In genomic region chr10:111834280-111834679, GRCm38 (mm10) we compare ENCODE assay signal across 15 mouse cellular contexts.
DNase-seq lines count a peak whose midpoint lies in the region; ATAC-seq and TF ChIP-seq lines count a peak whose summit lies in the region.
"Had no signal": no experiment of that assay in that cellular context is flagged by ENCODE, and none has a peak within 500 bp of the region (broad histone marks: within the 10 kb centered on the region; RNA-seq: fewer than 3 reads in every experiment).

No protein-coding gene starts in this region.

- DNase-seq in lung, embryonic 14.5 days: peak; percentile 41
- DNase-seq in lung, postnatal 25 days (ENCODE audit: low spot score): no peak
- DNase-seq in c-Kit-positive CD71-positive TER-119-negative erythroid progenitor cells, embryonic 14.5 days (ENCODE audit: low read depth): peak; percentile 31
- peak; percentile 33 for DNase-seq in liver, postnatal 0 days
- no peak for DNase-seq in gastrocnemius, postnatal 10 days
- no peak for DNase-seq in heart, adult 9 months (ENCODE audit: low spot score in 2 of 2)
- DNase-seq in heart, postnatal 10 days: no peak
- DNase-seq: cerebellum, adult 11-12 months had no signal

- H3K4me2 ChIP-seq in lung, embryonic 14.5 days: no peak overlapping the region
- no peak overlapping the region for H3K4me2 ChIP-seq in intestine, embryonic 16.5 days (ENCODE audit: low read depth, low read length)
- peak overlapping the region; percentile 40; the same call in 1 of the 2 replicates for H3K4me2 ChIP-seq in liver, postnatal 0 days (ENCODE audit: low read depth, low read length)
- H3K4me2 ChIP-seq: heart, embryonic 13.5 days; hindbrain, embryonic 15.5 days; midbrain, embryonic 12.5 days had no signal

- peaks cover 6% of the 10 kb centered on the region; the same call in 1 of the 2 replicates for H3K4me1 ChIP-seq in lung, embryonic 14.5 days (ENCODE audit: insufficient read depth)
- peaks cover 9% of the 10 kb centered on the region for H3K4me1 ChIP-seq in intestine, embryonic 16.5 days (ENCODE audit: control insufficient read depth, insufficient read depth, low read length)
- peaks cover 15% of the 10 kb centered on the region for H3K4me1 ChIP-seq in liver, postnatal 0 days (ENCODE audit: insufficient read depth)

- intact Hi-C loops in heart, postnatal 10 days (cut with DNase I): no loop called here

- H3K4me3 ChIP-seq in lung, embryonic 14.5 days (ENCODE audit: low read depth, low read length): no peak overlapping the region
- no peak overlapping the region for H3K4me3 ChIP-seq in intestine, embryonic 16.5 days (ENCODE audit: low read length)
- H3K4me3 ChIP-seq in liver, postnatal 0 days (ENCODE audit: low read depth, low read length): no peak overlapping the region
- H3K4me3 ChIP-seq: forebrain, embryonic 10.5 days; heart, embryonic 13.5 days; hindbrain, embryonic 15.5 days; left cerebral cortex, adult 2 months; midbrain, embryonic 12.5 days had no signal

- WGBS in lung, embryonic 14.5 days: 47% methylated on average over 5 of the region's 5 CpGs
- WGBS in intestine, embryonic 16.5 days: 51% methylated on average over 5 of the region's 5 CpGs
- WGBS in liver, postnatal 0 days (ENCODE audit: insufficient replicate concordance): 15% methylated on average over 5 of the region's 5 CpGs

- no peak for ATAC-seq in lung, embryonic 14.5 days (ENCODE audit: insufficient read depth)
- ATAC-seq in intestine, embryonic 16.5 days: peak; percentile 48; the same call in 1 of the 2 replicates
- ATAC-seq in liver, postnatal 0 days: peak; percentile 71

- no peaks in the 10 kb centered on the region for H3K36me3 ChIP-seq in lung, embryonic 14.5 days (ENCODE audit: insufficient read depth)
- H3K36me3 ChIP-seq in intestine, embryonic 16.5 days (ENCODE audit: control insufficient read depth, insufficient read depth, low read length): no peaks in the 10 kb centered on the region
- H3K36me3 ChIP-seq in liver, postnatal 0 days (replicated peaks; ENCODE audit: insufficient read depth, low read length): no peaks in the 10 kb centered on the region
- H3K36me3 ChIP-seq: forebrain, embryonic 10.5 days; heart, embryonic 13.5 days; hindbrain, embryonic 15.5 days; midbrain, embryonic 12.5 days had no signal

- TF ChIP-seq EP300 in liver, postnatal 0 days (IDR thresholded peaks at IDR 0.05; ENCODE audit: low read depth): peak; percentile 53; the same call in 1 of the 2 replicates

- TF ChIP-seq CTCF in lung, embryonic 14.5 days (IDR thresholded peaks at IDR 0.05; ENCODE audit: low read depth): no peak
- no peak for TF ChIP-seq CTCF in liver, postnatal 0 days (IDR thresholded peaks at IDR 0.05; ENCODE audit: low read depth)

- H3K9me3 ChIP-seq in lung, embryonic 14.5 days (ENCODE audit: low read depth, low read length): no peaks in the 10 kb centered on the region
- H3K9me3 ChIP-seq in intestine, embryonic 16.5 days (ENCODE audit: control insufficient read depth, low read length): no peaks in the 10 kb centered on the region
- H3K9me3 ChIP-seq in liver, postnatal 0 days (ENCODE audit: low read length): no peaks in the 10 kb centered on the region
- H3K9me3 ChIP-seq: forebrain, embryonic 10.5 days; heart, embryonic 13.5 days; hindbrain, embryonic 15.5 days; midbrain, embryonic 12.5 days had no signal

- no peaks in the 10 kb centered on the region for H3K27me3 ChIP-seq in lung, embryonic 14.5 days (ENCODE audit: insufficient read depth, low read length)
- no peaks in the 10 kb centered on the region for H3K27me3 ChIP-seq in intestine, embryonic 16.5 days (replicated peaks; ENCODE audit: control insufficient read depth, insufficient read depth, low read length)
- H3K27me3 ChIP-seq in liver, postnatal 0 days (ENCODE audit: insufficient read depth, low read length): no peaks in the 10 kb centered on the region
- H3K27me3 ChIP-seq: CH12.LX; heart, embryonic 13.5 days; hindbrain, embryonic 15.5 days; midbrain, embryonic 12.5 days had no signal

- no peak overlapping the region for H3K27ac ChIP-seq in lung, embryonic 14.5 days (ENCODE audit: low read depth)
- H3K27ac ChIP-seq in intestine, embryonic 16.5 days (ENCODE audit: low read length): no peak overlapping the region
- peak overlapping the region; percentile 55 for H3K27ac ChIP-seq in liver, postnatal 0 days (ENCODE audit: low read depth)
- H3K27ac ChIP-seq: forebrain, embryonic 10.5 days; heart, embryonic 13.5 days; hindbrain, embryonic 15.5 days; left cerebral cortex, adult 2 months; midbrain, embryonic 12.5 days had no signal

- no peak overlapping the region for H3K9ac ChIP-seq in lung, embryonic 14.5 days
- H3K9ac ChIP-seq in intestine, embryonic 16.5 days (ENCODE audit: low read depth, low read length): no peak overlapping the region
- no peak overlapping the region for H3K9ac ChIP-seq in liver, postnatal 0 days (replicated peaks)
- H3K9ac ChIP-seq: heart, embryonic 13.5 days; hindbrain, embryonic 15.5 days; midbrain, embryonic 12.5 days had no signal

Comparison
In these comparisons a context has a peak if more than half of its experiments do, and no peak if none do; other contexts are left out.
1. DNase-seq: peak in lung, embryonic 14.5 days (single experiment), c-Kit-positive CD71-positive TER-119-negative erythroid progenitor cells, embryonic 14.5 days (single experiment) and liver, postnatal 0 days (single experiment); none in lung, postnatal 25 days (single experiment), gastrocnemius, postnatal 10 days (single experiment), heart, adult 9 months (0 of 2) and heart, postnatal 10 days (0 of 2).